Mouse (Mus musculus) heart, postnatal 0 days (tissue): Measurements from ENCODE around the gene Pygo1. TPM values are rescaled to one million over a fixed set of nuclear protein-coding genes. Genes with fewer than 3 reads are reported as not detected.

Experiments
- ATAC-seq: fragments of 200-750 bp; cut with Nextera tagmentation; 2 replicates; pipeline ENCODE4 v1.8.0; 2017; ENCODE audit warnings: low read depth, moderate number of reproducible peaks, moderate library complexity; ENCODE audit not compliant: insufficient read depth
- DNase-seq: peaks from one replicate; pipeline ENCODE4 v3.0.0-alpha.2; 2016; ENCODE audit warnings: low spot score
- H3K27ac ChIP-seq: fragments of 300-500 bp; sonication (generic); 2 replicates; pipeline ENCODE4 v1.5.1; 2014; ENCODE audit warnings: low read depth, mild to moderate bottlenecking
- H3K27me3 ChIP-seq: fragments of 300-500 bp; sonication (generic); 2 replicates; pipeline ENCODE4 v1.6.1; 2014; ENCODE audit warnings: low read length, mixed read lengths; ENCODE audit not compliant: control insufficient read depth, insufficient read depth
- H3K36me3 ChIP-seq: fragments of 300-500 bp; sonication (generic); replicated peaks from 2 replicates; pipeline ENCODE4 v1.6.1; 2014; ENCODE audit warnings: low read length, mixed read lengths; ENCODE audit not compliant: control insufficient read depth, insufficient read depth
- H3K4me1 ChIP-seq: fragments of 300-500 bp; sonication (generic); 2 replicates; pipeline ENCODE4 v1.6.1; 2014; ENCODE audit warnings: antibody characterized with exemption; ENCODE audit not compliant: control insufficient read depth, insufficient read depth
- H3K4me2 ChIP-seq: fragments of 300-500 bp; sonication (generic); 2 replicates; pipeline ENCODE4 v1.6.1; 2014; ENCODE audit warnings: low read depth, mild to moderate bottlenecking, low read length, moderate library complexity
- H3K4me3 ChIP-seq: fragments of 300-500 bp; sonication (generic); 2 replicates; pipeline ENCODE4 v1.5.1; 2014; ENCODE audit warnings: low read depth, low read length
- H3K9ac ChIP-seq: fragments of 300-500 bp; sonication (generic); replicated peaks from 2 replicates; pipeline ENCODE4 v1.6.1; 2014; ENCODE audit warnings: low read depth, low read length, mixed read lengths
- H3K9me3 ChIP-seq: fragments of 300-500 bp; sonication (generic); replicated peaks from 2 replicates; pipeline ENCODE4 v1.6.1; 2016; ENCODE audit warnings: low read length; ENCODE audit not compliant: control insufficient read depth
- CTCF ChIP-seq: IDR thresholded peaks from 2 replicates; pipeline ENCODE4 v1.5.1; 2016; ENCODE audit warnings: antibody characterized with exemption, control low read depth, low read depth
- EP300 ChIP-seq: IDR thresholded peaks from 2 replicates; pipeline ENCODE4 v1.6.1; 2016; ENCODE audit warnings: antibody characterized with exemption, low read depth
- WGBS: fragments of 180-500 bp; shearing (Covaris S2); extraction: QIAGEN DNeasy Blood & Tissue Kit; methylation state at CpG from one replicate; pipeline ENCODE4 v1.1.7; 2014; 5-methylcytosine and 5-hydroxymethylcytosine counted together
- polyA plus RNA-seq: library from polyadenylated mRNA; unstranded; fragments of >200 nt; fragmentation: Nextera tagmentation; extraction: Ambion mirVana; gene quantifications from 2 replicates; pipeline ENCODE4 v1.2.1, GENCODE M21; 2015
- total RNA-seq: library from RNA; depleted of rRNA; stranded (reverse); fragments of >200 nt; gene quantifications from 2 replicates; pipeline ENCODE4 v1.2.3, GENCODE M21; 2014; ENCODE audit warnings: low replicate concordance

Pygo1 gene
- total and polyA plus RNA-seq, 2 experiments from 2014 or later = 1.6 to 1.9 TPM

GRCm38 (mm10) chr9:72985250-72986220, 60.1 kb downstream of the Pygo1 start, which contains the start of the genes Ccpg1os and Ccpg1:
Ccpg1os (minus strand) TSS chr9:72985382.
Ccpg1 (plus strand) TSS chr9:72985429.
- H3K27ac ChIP-seq = peak within 1 kb of the TSS; percentile 67
- no peaks in the 10 kb centered on the region for H3K9me3 ChIP-seq
- TF ChIP-seq EP300 (no peak), CTCF (0 out of 2 replicates have a peak, but pooled peaks have one; percentile 10)
- H3K36me3 ChIP-seq = no peaks in the 10 kb centered on the region
- H3K4me3 ChIP-seq = peak within 1 kb of the TSS; percentile 80
- H3K27me3 ChIP-seq = no peaks in the 10 kb centered on the region
- peak within 1 kb of the TSS; percentile 79 for H3K4me2 ChIP-seq
- WGBS = under 1% methylated on average over 87 of the region's 88 CpGs
- ATAC-seq (peak; percentile 100), DNase-seq (peak; percentile 98)
- peak within 1 kb of the TSS; percentile 61 for H3K9ac ChIP-seq
- H3K4me1 ChIP-seq = peaks cover 16% of the 10 kb centered on the region

- Histone ChIP-seq H3K4me2 (no peak overlapping the region), H3K27ac (no peak overlapping the region), H3K27me3 (no peaks in the 10 kb centered on the region), H3K9me3 (no peaks in the 10 kb centered on the region), H3K4me3 (no peak overlapping the region), H3K9ac (no peak overlapping the region), H3K36me3 (no peaks in the 10 kb centered on the region), H3K4me1 (peaks cover 16% of the 10 kb centered on the region)
- TF ChIP-seq EP300 = no peak
- TF ChIP-seq CTCF = no peak
- WGBS = 54% methylated on average over 3 of the region's 3 CpGs
- DNase-seq (no peak), ATAC-seq (no peak)
These were observed 62.3 kb downstream of the Pygo1 start for GRCm38 (mm10) chr9:72987703-72988102.

DNA sequence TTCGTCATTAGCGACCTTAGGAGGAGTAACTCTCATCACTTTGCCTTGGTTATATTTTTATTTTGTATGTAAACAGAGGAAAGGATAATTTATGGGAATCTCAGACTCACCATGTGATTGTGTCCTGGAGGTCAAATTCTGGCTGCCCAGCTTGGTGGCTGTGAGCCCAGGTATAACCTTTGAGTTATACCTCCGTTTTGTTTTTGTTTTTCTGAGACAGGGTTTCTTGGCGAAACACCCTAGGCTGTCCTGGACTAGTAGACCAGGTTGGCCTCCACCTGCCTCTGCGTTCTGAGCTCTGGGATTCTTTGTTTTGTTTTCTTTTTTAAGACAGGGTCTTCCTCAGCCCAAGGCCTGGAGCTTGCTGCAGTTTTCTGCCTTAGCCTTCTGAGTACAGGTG, 63.3 kb downstream of the Pygo1 start:
- no peaks in the 10 kb centered on the region for H3K9me3 ChIP-seq
- ATAC-seq (no peak), DNase-seq (no peak)
- no peak overlapping the region for H3K27ac ChIP-seq
- no peak overlapping the region for H3K9ac ChIP-seq
- 82% methylated on average over 5 of the region's 5 CpGs for WGBS
- no peaks in the 10 kb centered on the region for H3K36me3 ChIP-seq
- H3K27me3 ChIP-seq = no peaks in the 10 kb centered on the region
- no peak for TF ChIP-seq CTCF
- no peak for TF ChIP-seq EP300
- H3K4me1 ChIP-seq = peaks cover 16% of the 10 kb centered on the region
- H3K4me2 ChIP-seq = no peak overlapping the region
- H3K4me3 ChIP-seq = no peak overlapping the region

DNA sequence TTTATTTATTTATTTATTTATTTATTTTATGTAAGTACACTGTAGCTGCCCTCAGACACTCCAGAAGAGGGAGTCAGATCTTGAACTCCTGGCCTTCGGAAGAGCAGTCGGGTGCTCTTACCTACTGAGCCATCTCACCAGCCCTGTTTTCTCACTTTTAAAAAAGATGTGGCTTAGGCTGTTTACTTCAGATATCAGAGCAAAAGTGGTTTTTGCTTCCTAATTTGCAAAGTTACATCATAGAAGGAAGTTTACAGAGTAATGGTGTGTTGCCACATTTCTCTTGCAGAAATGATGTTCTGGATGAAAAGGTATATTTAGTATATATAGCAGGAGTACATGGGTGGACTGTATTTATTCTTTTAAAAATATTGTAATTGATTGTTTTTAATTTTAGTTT, 66.0 kb downstream of the Pygo1 start:
- H3K9ac ChIP-seq = no peak overlapping the region
- H3K27ac ChIP-seq = no peak overlapping the region
- DNase-seq (no peak), ATAC-seq (no peak)
- no peak overlapping the region for H3K4me3 ChIP-seq
- no peak overlapping the region for H3K4me2 ChIP-seq
- H3K9me3 ChIP-seq = no peaks in the 10 kb centered on the region
- H3K36me3 ChIP-seq = no peaks in the 10 kb centered on the region
- peaks cover 3% of the 10 kb centered on the region for H3K4me1 ChIP-seq
- no peaks in the 10 kb centered on the region for H3K27me3 ChIP-seq
- TF ChIP-seq CTCF (no peak), EP300 (no peak)
- 93% methylated on average over 2 of the region's 2 CpGs for WGBS

GRCm38 (mm10) chr9:72992576-72992975, 67.1 kb downstream of the Pygo1 start:
- H3K4me2 ChIP-seq = no peak overlapping the region
- no peaks in the 10 kb centered on the region; the same call in 1 of the 2 replicates for H3K4me1 ChIP-seq
- H3K27ac ChIP-seq = no peak overlapping the region
- DNase-seq (no peak), ATAC-seq (no peak)
- H3K9ac ChIP-seq = no peak overlapping the region
- TF ChIP-seq CTCF (no peak), EP300 (no peak)
- H3K36me3 ChIP-seq = no peaks in the 10 kb centered on the region
- no peaks in the 10 kb centered on the region for H3K9me3 ChIP-seq
- H3K4me3 ChIP-seq = no peak overlapping the region
- whole genome bisulfite sequencing = 75% methylated on average over 5 of the region's 5 CpGs
- H3K27me3 ChIP-seq = no peaks in the 10 kb centered on the region
